Mouse (Mus musculus) midbrain, embryonic 13.5 days (tissue): ENCODE data around the gene Arnt. TPM values are rescaled to one million over a fixed set of nuclear protein-coding genes. Genes with fewer than 3 reads are reported as not detected.
"Not testable (repeated sequence)": the region's sequence is repeated elsewhere in the genome, so short reads cannot be mapped to it uniquely, and the experiment has no call there.

Source experiments
- ATAC-seq: fragments of 200-750 bp; cut with Nextera tagmentation; 2 replicates; pipeline ENCODE4 v1.8.0; 2017; ENCODE audit warnings: mild to moderate bottlenecking, moderate TSS enrichment, moderate library complexity
- H3K27ac ChIP-seq: fragments of 300-500 bp; sonication (generic); 2 replicates; pipeline ENCODE4 v1.5.1; 2015; ENCODE audit warnings: inconsistent platforms, mild to moderate bottlenecking, moderate library complexity
- H3K27me3 ChIP-seq: fragments of 300-500 bp; sonication (generic); 2 replicates; pipeline ENCODE4 v1.6.1; 2015; ENCODE audit warnings: mild to moderate bottlenecking, inconsistent platforms
- H3K36me3 ChIP-seq: fragments of 300-500 bp; sonication (generic); 2 replicates; pipeline ENCODE4 v1.6.1; 2015; ENCODE audit warnings: mild to moderate bottlenecking, inconsistent platforms
- H3K4me1 ChIP-seq: fragments of 300-500 bp; sonication (generic); replicated peaks from 2 replicates; pipeline ENCODE4 v1.6.1; 2015; ENCODE audit warnings: inconsistent platforms
- H3K4me2 ChIP-seq: fragments of 300-500 bp; sonication (generic); replicated peaks from 2 replicates; pipeline ENCODE4 v1.6.1; 2015; ENCODE audit warnings: moderate library complexity, mild to moderate bottlenecking, inconsistent platforms
- H3K4me3 ChIP-seq: fragments of 300-500 bp; sonication (generic); replicated peaks from 2 replicates; pipeline ENCODE4 v1.5.1; 2015; ENCODE audit warnings: mild to moderate bottlenecking, inconsistent platforms
- H3K9ac ChIP-seq: fragments of 300-500 bp; sonication (generic); replicated peaks from 2 replicates; pipeline ENCODE4 v1.6.1; 2015; ENCODE audit warnings: mild to moderate bottlenecking, inconsistent platforms
- H3K9me3 ChIP-seq: fragments of 300-500 bp; sonication (generic); 2 replicates; pipeline ENCODE4 v1.6.1; 2016; ENCODE audit warnings: mild to moderate bottlenecking, inconsistent platforms
- WGBS: fragments of 180-500 bp; shearing (Covaris S2); methylation state at CpG from one replicate; pipeline ENCODE4 v1.1.7; 2015; 5-methylcytosine and 5-hydroxymethylcytosine counted together
- polyA plus RNA-seq: library from polyadenylated mRNA; unstranded; fragments of >200 nt; fragmentation: Nextera tagmentation; extraction: Ambion mirVana; gene quantifications from 2 replicates; pipeline ENCODE4 v1.2.1, GENCODE M21; 2015

The Arnt gene
- polyA plus RNA-seq, 1 experiment from 2014 or later = 26.1 TPM

- 0 out of 2 replicates have a peak overlapping the region, but pooled peaks have one; percentile 84 for H3K9ac ChIP-seq
- H3K4me3 ChIP-seq = peak overlapping the region; percentile 87
- WGBS = 79% methylated on average over 10 of the region's 10 CpGs
- H3K27me3 ChIP-seq = no peaks in the 10 kb centered on the region
- ATAC-seq = no peak
- peak overlapping the region; percentile 75 for H3K4me2 ChIP-seq
- no peaks in the 10 kb centered on the region for H3K9me3 ChIP-seq
- peak overlapping the region; percentile 87; the same call in 1 of the 2 replicates for H3K27ac ChIP-seq
- H3K36me3 ChIP-seq = peaks cover 11% of the 10 kb centered on the region
- peaks cover 23% of the 10 kb centered on the region for H3K4me1 ChIP-seq
Measured at GRCm38 (mm10) chr3:95433301-95433915, 780 bp upstream of the Arnt start.

DNA sequence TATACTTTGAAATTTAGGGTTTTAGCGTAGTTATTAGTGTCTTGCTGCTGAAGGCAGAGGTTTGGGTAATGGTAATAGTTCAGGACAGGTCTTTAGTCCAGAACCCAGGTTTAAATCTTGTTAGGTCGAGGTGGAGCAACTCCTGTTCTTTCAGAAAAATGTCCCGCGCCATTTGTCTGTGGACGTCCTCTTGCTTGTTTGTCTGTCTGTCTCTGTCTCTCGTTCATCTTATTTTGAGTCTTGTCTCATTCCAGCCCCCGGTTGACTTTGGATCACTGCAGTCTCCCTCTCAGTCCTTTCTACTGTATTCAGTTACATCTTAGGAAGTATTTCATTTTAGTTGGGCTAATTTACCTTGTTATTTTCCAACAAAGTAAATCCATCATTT, 789 bp downstream of the Arnt start:
- Histone ChIP-seq H3K36me3 (peaks cover 11% of the 10 kb centered on the region), H3K27me3 (no peaks in the 10 kb centered on the region), H3K4me3 (peak overlapping the region; percentile 87), H3K9ac (peak overlapping the region; percentile 84), H3K4me2 (peak overlapping the region; percentile 75), H3K9me3 (no peaks in the 10 kb centered on the region), H3K27ac (no peak overlapping the region), H3K4me1 (peaks cover 23% of the 10 kb centered on the region)
- ATAC-seq = no peak
- 5% methylated on average over 7 of the region's 7 CpGs for WGBS

DNA sequence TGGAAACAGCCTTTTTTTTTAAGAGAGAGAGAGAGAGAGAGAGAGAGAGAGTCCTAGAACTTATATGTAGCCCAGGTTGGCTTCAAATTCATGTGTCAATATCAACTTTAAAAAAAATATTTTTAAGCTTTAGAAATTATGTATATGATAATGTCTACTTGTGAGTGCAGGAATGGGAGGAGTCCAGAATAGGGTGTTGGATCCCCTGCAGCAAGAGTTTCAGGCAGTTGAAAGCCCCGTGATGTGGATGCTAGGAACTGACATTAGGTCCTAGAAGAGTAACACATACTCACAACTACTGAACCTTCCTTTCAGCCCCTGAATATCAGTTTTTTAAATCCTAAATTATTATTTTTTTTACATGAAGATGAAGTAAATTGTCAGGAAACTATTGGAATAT, 1.4 kb downstream of the Arnt start:
- 54% methylated on average over 1 of the region's 1 CpGs for WGBS
- Histone ChIP-seq H3K4me3 (peak overlapping the region; percentile 87), H3K4me2 (peak overlapping the region; percentile 19; the same call in 1 of the 2 replicates), H3K27ac (no peak overlapping the region), H3K36me3 (peaks cover 11% of the 10 kb centered on the region), H3K9ac (no peak overlapping the region), H3K4me1 (peaks cover 23% of the 10 kb centered on the region), H3K27me3 (no peaks in the 10 kb centered on the region), H3K9me3 (no peaks in the 10 kb centered on the region)
- ATAC-seq = no peak

GRCm38 (mm10) chr3:95438636-95439035, 4.4 kb downstream of the Arnt start:
- not testable (repeated sequence) for H3K27me3 ChIP-seq, H3K9ac ChIP-seq, H3K9me3 ChIP-seq, H3K4me3 ChIP-seq, ATAC-seq, H3K4me2 ChIP-seq, H3K27ac ChIP-seq
- Histone ChIP-seq H3K36me3 (peaks cover 11% of the 10 kb centered on the region), H3K4me1 (peaks cover 22% of the 10 kb centered on the region)
- 95% methylated on average over 4 of the region's 4 CpGs for WGBS

DNA sequence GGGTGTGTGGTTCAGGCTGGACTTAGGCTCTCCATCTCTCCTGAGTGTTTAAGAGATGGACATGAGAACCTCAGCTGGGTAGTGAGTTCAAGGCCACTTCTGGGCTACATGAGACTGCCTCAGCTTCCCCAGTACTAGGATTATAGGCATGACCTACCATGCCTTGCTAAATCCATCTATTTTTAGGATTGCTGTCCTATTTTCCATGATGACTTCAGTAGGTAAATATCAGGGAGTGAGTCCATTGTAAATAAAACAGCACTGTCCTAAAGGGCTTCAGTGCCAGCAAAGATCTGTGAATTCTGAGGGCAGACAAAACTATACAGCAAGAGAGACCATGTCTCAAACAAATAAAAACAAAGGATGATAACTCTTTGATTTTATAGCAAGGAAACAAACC, 5.5 kb downstream of the Arnt start:
- Histone ChIP-seq H3K9me3 (no peaks in the 10 kb centered on the region), H3K4me2 (no peak overlapping the region), H3K4me3 (no peak overlapping the region), H3K36me3 (peaks cover 11% of the 10 kb centered on the region), H3K9ac (no peak overlapping the region), H3K27ac (no peak overlapping the region), H3K4me1 (peaks cover 20% of the 10 kb centered on the region), H3K27me3 (no peaks in the 10 kb centered on the region)
- ATAC-seq = no peak

DNA sequence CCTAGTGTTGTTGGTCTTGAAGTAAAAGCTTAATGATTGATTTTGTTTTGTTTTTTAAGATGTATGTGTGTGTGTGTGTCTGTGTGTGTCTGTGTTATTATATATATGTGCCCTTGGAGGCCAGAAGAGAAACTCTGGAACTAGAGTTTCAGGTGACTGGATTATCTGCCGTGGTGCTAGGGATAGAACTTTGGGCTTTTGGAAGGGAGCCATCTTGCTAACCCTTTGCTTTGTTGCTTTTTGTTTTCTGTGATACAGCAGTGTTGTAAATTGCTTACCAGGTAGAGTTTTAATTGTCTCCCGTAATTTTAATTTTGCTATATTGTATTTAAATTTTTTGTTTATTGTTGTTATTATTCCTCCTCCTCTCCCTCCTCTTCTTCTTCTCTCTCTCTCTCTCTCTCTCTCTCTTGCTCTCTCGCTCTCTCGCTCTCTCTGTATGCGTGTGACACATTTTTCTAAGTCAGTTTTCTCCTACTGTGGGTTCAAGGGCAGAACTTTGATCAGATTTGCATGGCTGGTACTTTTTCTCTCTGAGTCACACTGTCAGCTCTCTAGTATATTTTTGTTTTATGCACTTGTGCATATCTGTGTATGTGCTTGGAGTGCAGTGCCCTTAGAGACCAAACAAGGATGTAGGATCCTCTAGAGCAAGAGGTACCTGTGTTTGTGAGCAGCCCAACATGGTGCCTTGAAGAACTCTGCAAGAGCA, 8.4 kb downstream of the Arnt start:
- no peak overlapping the region for H3K4me2 ChIP-seq
- H3K4me3 ChIP-seq = no peak overlapping the region
- H3K27ac ChIP-seq = no peak overlapping the region
- WGBS = 93% methylated on average over 5 of the region's 5 CpGs
- no peaks in the 10 kb centered on the region for H3K9me3 ChIP-seq
- ATAC-seq = no peak
- H3K27me3 ChIP-seq = no peaks in the 10 kb centered on the region
- H3K9ac ChIP-seq = no peak overlapping the region
- H3K4me1 ChIP-seq = no peaks in the 10 kb centered on the region
- H3K36me3 ChIP-seq = peaks cover 7% of the 10 kb centered on the region

- no peaks in the 10 kb centered on the region for H3K9me3 ChIP-seq
- no peak overlapping the region for H3K27ac ChIP-seq
- 84% methylated on average over 4 of the region's 4 CpGs for WGBS
- H3K4me1 ChIP-seq = no peaks in the 10 kb centered on the region
- peaks cover 8% of the 10 kb centered on the region for H3K36me3 ChIP-seq
- H3K27me3 ChIP-seq = no peaks in the 10 kb centered on the region
- no peak overlapping the region for H3K4me2 ChIP-seq
- no peak overlapping the region for H3K4me3 ChIP-seq
- no peak overlapping the region for H3K9ac ChIP-seq
- no peak for ATAC-seq
Measured at GRCm38 (mm10) chr3:95445311-95445710, 11.1 kb downstream of the Arnt start.

DNA sequence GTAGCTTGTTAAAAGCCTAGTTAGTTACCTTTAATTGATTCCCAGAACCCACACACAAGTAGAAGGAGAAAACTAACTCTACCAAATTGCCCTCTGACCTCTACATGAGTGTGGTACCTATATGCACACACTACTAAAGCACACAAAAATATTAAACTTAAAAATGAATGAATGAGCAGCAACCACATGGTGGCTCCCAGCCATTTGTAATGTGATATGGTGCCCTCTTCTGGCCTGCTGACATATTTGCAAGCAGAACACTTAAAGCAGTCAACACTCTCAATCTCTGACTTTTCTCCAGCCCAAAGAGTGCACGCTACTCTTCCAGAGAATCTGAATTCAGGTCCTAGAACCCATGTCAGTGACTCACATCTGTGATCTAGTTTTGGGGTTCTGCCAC, 16.2 kb downstream of the Arnt start:
- WGBS = 64% methylated on average over 1 of the region's 1 CpGs
- Histone ChIP-seq H3K36me3 (peaks cover 39% of the 10 kb centered on the region), H3K9me3 (no peaks in the 10 kb centered on the region), H3K4me3 (no peak overlapping the region), H3K27me3 (no peaks in the 10 kb centered on the region), H3K4me1 (no peaks in the 10 kb centered on the region), H3K9ac (no peak overlapping the region), H3K27ac (no peak overlapping the region), H3K4me2 (no peak overlapping the region)
- peak; percentile 53; the same call in 1 of the 2 replicates for ATAC-seq

- H3K27ac ChIP-seq = no peak overlapping the region
- peaks cover 39% of the 10 kb centered on the region for H3K36me3 ChIP-seq
- ATAC-seq = no peak
- no peak overlapping the region for H3K4me2 ChIP-seq
- no peak overlapping the region for H3K9ac ChIP-seq
- H3K4me3 ChIP-seq = no peak overlapping the region
- H3K9me3 ChIP-seq = no peaks in the 10 kb centered on the region
- H3K27me3 ChIP-seq = no peaks in the 10 kb centered on the region
- H3K4me1 ChIP-seq = no peaks in the 10 kb centered on the region
- 92% methylated on average over 3 of the region's 3 CpGs for WGBS
Measured at GRCm38 (mm10) chr3:95450915-95451314, 16.7 kb downstream of the Arnt start.

DNA sequence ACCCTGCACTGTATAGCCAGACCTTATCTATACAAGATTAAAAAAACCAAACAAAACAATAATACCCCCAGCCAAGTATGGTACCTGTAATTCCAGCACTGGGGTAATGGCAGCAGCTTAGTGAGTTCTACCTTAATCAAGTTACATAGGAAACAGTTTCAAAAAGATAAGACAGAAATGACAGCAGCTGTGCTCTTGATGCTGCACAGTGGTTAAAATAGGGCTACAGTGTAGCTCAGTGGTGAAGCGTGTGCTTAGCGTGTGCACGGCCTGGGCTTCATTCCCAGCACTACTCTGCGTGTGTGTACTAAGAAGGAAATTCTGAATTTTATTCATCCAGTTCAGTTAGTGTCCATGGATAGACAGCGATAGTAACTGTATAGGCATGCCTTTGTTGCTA, 22.2 kb downstream of the Arnt start:
- H3K36me3 ChIP-seq = peaks cover 34% of the 10 kb centered on the region
- H3K9ac ChIP-seq = no peak overlapping the region
- no peak overlapping the region for H3K4me3 ChIP-seq
- 99% methylated on average over 5 of the region's 5 CpGs for WGBS
- no peaks in the 10 kb centered on the region for H3K27me3 ChIP-seq
- H3K9me3 ChIP-seq = no peaks in the 10 kb centered on the region
- no peaks in the 10 kb centered on the region for H3K4me1 ChIP-seq
- no peak overlapping the region for H3K27ac ChIP-seq
- no peak for ATAC-seq
- no peak overlapping the region for H3K4me2 ChIP-seq

- ATAC-seq = no peak
- Histone ChIP-seq H3K9ac (no peak overlapping the region), H3K4me1 (no peaks in the 10 kb centered on the region), H3K36me3 (peaks cover 30% of the 10 kb centered on the region), H3K27me3 (no peaks in the 10 kb centered on the region), H3K27ac (no peak overlapping the region; the same call in 1 of the 2 replicates), H3K9me3 (no peaks in the 10 kb centered on the region), H3K4me2 (no peak overlapping the region), H3K4me3 (no peak overlapping the region)
- 85% methylated on average over 3 of the region's 3 CpGs for WGBS
Measured at GRCm38 (mm10) chr3:95457758-95458157, 23.6 kb downstream of the Arnt start.

- Histone ChIP-seq H3K4me2 (no peak overlapping the region), H3K27me3 (no peaks in the 10 kb centered on the region), H3K4me1 (no peaks in the 10 kb centered on the region), H3K27ac (no peak overlapping the region), H3K4me3 (no peak overlapping the region), H3K9me3 (no peaks in the 10 kb centered on the region), H3K36me3 (peaks cover 20% of the 10 kb centered on the region), H3K9ac (no peak overlapping the region)
- 71% methylated on average over 1 of the region's 1 CpGs for WGBS
- ATAC-seq = no peak
Measured at GRCm38 (mm10) chr3:95459381-95459780, 25.2 kb downstream of the Arnt start.
